Mouse (Mus musculus): Measurements from ENCODE around the gene Gm128.

GRCm38 (mm10) chr3:95213609-95213975 lies 27.8 kb downstream of the Gm128 start:
- TF ChIP-seq CTCF (IDR thresholded peaks at IDR 0.05; ENCODE audit: low read depth, low read length) (no peak), GATA1 (IDR thresholded peaks at IDR 0.05; ENCODE audit: borderline replicate concordance, low read length) (no peak), TAL1 (conservative IDR thresholded peaks at IDR 0.05; ENCODE audit: low read depth, low read length) (no peak), GATA2 (IDR thresholded peaks at IDR 0.05; ENCODE audit: borderline replicate concordance, low read depth, low read length) (no peak)
